Mouse (Mus musculus): ENCODE data around the gene Rab3c. TPM values are rescaled to one million over a fixed set of nuclear protein-coding genes. Genes with fewer than 3 reads are reported as not detected.
A peak's percentile ranks its signal among the peaks of the same experiment; 100 is the strongest.

Rab3c gene
- total RNA-seq (2014; rRNA removed): 110 and 130 TPM in 2 replicates
- 59.1 and 106 TPM in 2 replicates for polyA plus RNA-seq (2015; fragmentation: Nextera tagmentation; extraction: Ambion mirVana)

- Histone ChIP-seq H3K9me3 (ENCODE audit: low read length) (no peaks in the 10 kb centered on the region), H3K4me1 (ENCODE audit: insufficient read depth) (no peaks in the 10 kb centered on the region), H3K4me2 (ENCODE audit: low read depth) (peak within 1 kb of the TSS; percentile 73), H3K36me3 (ENCODE audit: insufficient read depth) (no peaks in the 10 kb centered on the region), H3K27me3 (ENCODE audit: insufficient read depth, low read length) (no peaks in the 10 kb centered on the region), H3K9ac (peak within 1 kb of the TSS; percentile 82), H3K4me3 (ENCODE audit: low read depth, low read length) (peak within 1 kb of the TSS; percentile 72), H3K27ac (ENCODE audit: low read depth, low read length) (peak within 1 kb of the TSS; percentile 86)
- peak; percentile 55 for ATAC-seq
- TF ChIP-seq CTCF (IDR thresholded peaks at IDR 0.05; ENCODE audit: low read depth): peak; percentile 28; the same call in 1 of the 2 replicates
- DNase-seq: no peak
- under 1% methylated on average over 20 of the region's 20 CpGs for WGBS
Observed at GRCm38 (mm10) chr13:110280563-110281144, at the start of gene Rab3c. Gene Rab3c, minus strand, starts transcription at chr13:110280996.

GRCm38 (mm10) chr13:110318746-110319145, 38.0 kb upstream of the Rab3c start:
- Histone ChIP-seq H3K4me2 (ENCODE audit: low read depth) (no peak overlapping the region), H3K27ac (ENCODE audit: low read depth, low read length) (no peak overlapping the region), H3K9me3 (ENCODE audit: low read length) (no peaks in the 10 kb centered on the region), H3K4me3 (ENCODE audit: low read depth, low read length) (no peak overlapping the region), H3K27me3 (ENCODE audit: insufficient read depth, low read length) (no peaks in the 10 kb centered on the region), H3K9ac (no peak overlapping the region), H3K4me1 (ENCODE audit: insufficient read depth) (no peaks in the 10 kb centered on the region), H3K36me3 (ENCODE audit: insufficient read depth) (no peaks in the 10 kb centered on the region)
- DNase-seq (peak; percentile 40), ATAC-seq (no peak)
- TF ChIP-seq CTCF (IDR thresholded peaks at IDR 0.05; ENCODE audit: low read depth): peak; percentile 51
- 39% methylated on average over 4 of the region's 4 CpGs for WGBS

GRCm38 (mm10) chr13:110307188-110307587, 26.4 kb upstream of the Rab3c start:
- no peak for TF ChIP-seq CTCF (IDR thresholded peaks at IDR 0.05; ENCODE audit: low read depth)
- Histone ChIP-seq H3K9me3 (ENCODE audit: low read length) (no peaks in the 10 kb centered on the region), H3K27ac (ENCODE audit: low read depth, low read length) (no peak overlapping the region), H3K9ac (no peak overlapping the region), H3K36me3 (ENCODE audit: insufficient read depth) (no peaks in the 10 kb centered on the region), H3K4me2 (ENCODE audit: low read depth) (no peak overlapping the region), H3K4me1 (ENCODE audit: insufficient read depth) (no peaks in the 10 kb centered on the region), H3K4me3 (ENCODE audit: low read depth, low read length) (no peak overlapping the region), H3K27me3 (ENCODE audit: insufficient read depth, low read length) (no peaks in the 10 kb centered on the region)
- WGBS: 86% methylated on average over 5 of the region's 5 CpGs
- ATAC-seq (no peak), DNase-seq (no peak)

GRCm38 (mm10) chr13:110297112-110297511, 16.3 kb upstream of the Rab3c start:
- Histone ChIP-seq H3K4me1 (ENCODE audit: insufficient read depth) (no peaks in the 10 kb centered on the region), H3K9me3 (ENCODE audit: low read length) (no peaks in the 10 kb centered on the region), H3K27ac (ENCODE audit: low read depth, low read length) (no peak overlapping the region), H3K4me3 (ENCODE audit: low read depth, low read length) (no peak overlapping the region), H3K4me2 (ENCODE audit: low read depth) (no peak overlapping the region), H3K27me3 (ENCODE audit: insufficient read depth, low read length) (no peaks in the 10 kb centered on the region), H3K9ac (no peak overlapping the region), H3K36me3 (ENCODE audit: insufficient read depth) (no peaks in the 10 kb centered on the region)
- 70% methylated on average over 4 of the region's 4 CpGs for WGBS
- ATAC-seq (no peak), DNase-seq (no peak)
- no peak for TF ChIP-seq CTCF (IDR thresholded peaks at IDR 0.05; ENCODE audit: low read depth)

DNA sequence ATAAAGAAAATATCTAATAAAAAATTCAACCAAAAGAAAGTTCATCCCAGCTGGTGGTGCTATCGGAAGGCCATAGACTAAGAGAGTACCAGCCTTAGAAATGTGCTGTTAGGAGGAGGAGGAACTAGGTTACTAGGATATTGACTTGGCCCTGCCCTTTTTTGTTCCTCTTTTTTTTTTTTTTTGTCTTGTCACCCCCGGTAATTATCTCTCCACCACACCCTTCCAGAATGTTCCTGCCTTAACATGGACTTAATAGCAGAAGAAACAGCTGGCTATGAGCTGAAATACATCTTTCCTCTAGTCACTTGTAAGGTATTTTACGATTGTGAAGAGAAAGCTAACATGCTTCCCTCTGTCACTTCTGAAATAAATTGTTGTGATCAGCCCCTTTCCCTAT, 7.7 kb upstream of the Rab3c start:
- Histone ChIP-seq H3K27me3 (ENCODE audit: insufficient read depth, low read length) (no peaks in the 10 kb centered on the region), H3K36me3 (ENCODE audit: insufficient read depth) (no peaks in the 10 kb centered on the region), H3K9ac (no peak overlapping the region), H3K9me3 (ENCODE audit: low read length) (no peaks in the 10 kb centered on the region), H3K27ac (ENCODE audit: low read depth, low read length) (no peak overlapping the region), H3K4me2 (ENCODE audit: low read depth) (no peak overlapping the region), H3K4me3 (ENCODE audit: low read depth, low read length) (no peak overlapping the region), H3K4me1 (ENCODE audit: insufficient read depth) (no peaks in the 10 kb centered on the region)
- no peak for DNase-seq
- no peak for ATAC-seq
- TF ChIP-seq CTCF (IDR thresholded peaks at IDR 0.05; ENCODE audit: low read depth): no peak
- WGBS: 84% methylated on average over 3 of the region's 3 CpGs

DNA sequence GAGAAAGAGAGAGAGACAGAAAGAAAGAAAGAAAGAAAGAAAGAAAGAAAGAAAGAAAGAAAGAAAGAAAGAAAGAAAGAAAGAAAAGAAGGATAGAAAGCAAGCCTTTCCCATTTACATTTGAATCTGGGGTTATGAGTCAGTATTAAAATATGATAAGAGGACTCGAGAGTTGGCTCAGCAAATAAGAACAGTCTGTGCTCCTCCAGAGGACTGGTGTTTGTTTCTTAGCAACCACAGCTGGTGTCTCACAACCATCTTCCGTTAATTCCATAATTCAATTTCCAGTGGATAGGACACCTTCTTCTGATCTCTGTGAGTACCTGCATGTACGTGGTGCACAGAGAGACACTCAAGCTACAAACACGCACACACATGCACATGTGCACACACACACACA, 3.0 kb upstream of the Rab3c start:
- ATAC-seq (no peak), DNase-seq (no peak)
- TF ChIP-seq CTCF (IDR thresholded peaks at IDR 0.05; ENCODE audit: low read depth): no peak
- no peak overlapping the region for H3K9ac ChIP-seq
- H3K4me2 ChIP-seq (ENCODE audit: low read depth): no peak overlapping the region
- H3K27me3 ChIP-seq (ENCODE audit: insufficient read depth, low read length): no peaks in the 10 kb centered on the region
- H3K9me3 ChIP-seq (ENCODE audit: low read length): no peaks in the 10 kb centered on the region
- 60% methylated on average over 4 of the region's 4 CpGs for WGBS
- H3K4me3 ChIP-seq (ENCODE audit: low read depth, low read length): no peak overlapping the region
- H3K4me1 ChIP-seq (ENCODE audit: insufficient read depth): no peaks in the 10 kb centered on the region
- H3K36me3 ChIP-seq (ENCODE audit: insufficient read depth): no peaks in the 10 kb centered on the region
- no peak overlapping the region for H3K27ac ChIP-seq (ENCODE audit: low read depth, low read length)

DNA sequence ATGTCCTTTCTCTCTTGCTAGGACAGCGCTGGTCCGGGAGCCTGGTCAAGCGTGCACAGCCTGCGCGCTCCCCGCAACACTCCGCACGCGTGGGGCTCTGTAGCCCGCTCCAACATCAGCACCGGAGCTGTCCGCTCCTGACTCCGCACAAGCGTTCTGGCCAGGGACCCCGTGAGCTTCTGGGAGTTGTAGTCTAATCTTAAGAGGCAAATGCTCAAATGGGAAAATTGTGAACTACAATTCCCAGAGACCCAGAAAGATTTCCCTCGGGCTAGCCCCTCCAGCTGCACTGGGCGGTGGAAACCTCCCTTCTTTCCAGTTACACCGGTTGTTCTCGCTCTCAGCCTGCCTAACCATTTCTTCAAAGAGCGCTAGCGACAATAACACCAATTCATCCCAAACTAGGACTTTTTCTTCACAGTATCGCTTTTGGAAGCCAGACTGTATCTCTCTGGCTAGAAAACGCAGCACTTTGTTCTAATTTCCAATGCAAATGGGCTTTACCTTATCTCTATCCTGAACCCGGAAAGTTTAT, 701 bp downstream of the Rab3c start:
- ATAC-seq (peak; percentile 97), DNase-seq (peak; percentile 92)
- peak overlapping the region; percentile 82 for H3K9ac ChIP-seq
- no peaks in the 10 kb centered on the region for H3K9me3 ChIP-seq (ENCODE audit: low read length)
- peak overlapping the region; percentile 72 for H3K4me3 ChIP-seq (ENCODE audit: low read depth, low read length)
- H3K27ac ChIP-seq (ENCODE audit: low read depth, low read length): peak overlapping the region; percentile 86
- H3K4me1 ChIP-seq (ENCODE audit: insufficient read depth): no peaks in the 10 kb centered on the region
- no peaks in the 10 kb centered on the region for H3K27me3 ChIP-seq (ENCODE audit: insufficient read depth, low read length)
- H3K4me2 ChIP-seq (ENCODE audit: low read depth): peak overlapping the region; percentile 73
- under 1% methylated on average over 24 of the region's 24 CpGs for WGBS
- TF ChIP-seq CTCF (IDR thresholded peaks at IDR 0.05; ENCODE audit: low read depth): no peak
- H3K36me3 ChIP-seq (ENCODE audit: insufficient read depth): no peaks in the 10 kb centered on the region

Data from forebrain, postnatal 0 days (tissue).